ENCODE assay signal across 19 mouse cellular contexts in genomic region chr14:30874095-30874700, GRCm38 (mm10). TPM values are rescaled to one million over a fixed set of nuclear protein-coding genes. Genes with fewer than 3 reads are reported as not detected.
A peak's percentile ranks its signal among the peaks of the same experiment; 100 is the strongest.
DNase-seq lines count a peak whose midpoint lies in the region; ATAC-seq and TF ChIP-seq lines count a peak whose summit lies in the region.
"Had no signal": no experiment of that assay in that cellular context is flagged by ENCODE, and none has a peak within 500 bp of the region (broad histone marks: within the 10 kb centered on the region; RNA-seq: fewer than 3 reads in every experiment).

No protein-coding gene starts in this region.

- no peak for TF ChIP-seq POLR2A in kidney, adult 2 months (IDR thresholded peaks at IDR 0.05; ENCODE audit: low read depth, low read length)

- no peak for TF ChIP-seq CTCF in kidney, adult 2 months (conservative IDR thresholded peaks at IDR 0.05; ENCODE audit: insufficient read depth, insufficient read length, low read depth, low read length)

- H3K27me3 ChIP-seq in kidney, adult 2 months (replicated peaks; ENCODE audit: control insufficient read depth, insufficient read depth, low read length), result no peaks in the 10 kb centered on the region
- no peaks in the 10 kb centered on the region for H3K27me3 ChIP-seq in lung, embryonic 15.5 days
- no peaks in the 10 kb centered on the region for H3K27me3 ChIP-seq in liver, embryonic 13.5 days
- H3K27me3 ChIP-seq: forebrain, embryonic 13.5 days; heart, embryonic 12.5 days had no signal

- peak; percentile 57 for ATAC-seq in lung, embryonic 15.5 days (ENCODE audit: borderline replicate concordance, extremely low read depth, low FRiP score, low TSS enrichment)
- no peak for ATAC-seq in liver, embryonic 13.5 days (ENCODE audit: low read depth)
- no peak for ATAC-seq in erythroblast, adult 5-6 weeks (replicated peaks; ENCODE audit: low FRiP score, poor library complexity, severe bottlenecking)
- ATAC-seq: forebrain, embryonic 13.5 days; inflammation-experienced regulatory T-cells, adult 6 months had no signal

- no peak overlapping the region for H3K4me3 ChIP-seq in kidney, adult 2 months (ENCODE audit: insufficient read depth, low read depth, low read length)
- no peak overlapping the region for H3K4me3 ChIP-seq in lung, embryonic 15.5 days
- no peak overlapping the region for H3K4me3 ChIP-seq in liver, embryonic 13.5 days (replicated peaks)
- H3K4me3 ChIP-seq: forebrain, embryonic 13.5 days; heart, embryonic 12.5 days; hindbrain, embryonic 10.5 days had no signal

- H3K27ac ChIP-seq in kidney, adult 2 months (ENCODE audit: insufficient read depth, low read depth, low read length), result no peak overlapping the region
- H3K27ac ChIP-seq in lung, embryonic 15.5 days, result peak overlapping the region; percentile 48
- peak overlapping the region; percentile 69 for H3K27ac ChIP-seq in liver, embryonic 13.5 days
- H3K27ac ChIP-seq: forebrain, embryonic 13.5 days; hindbrain, embryonic 10.5 days had no signal

- H3K9me3 ChIP-seq in lung, embryonic 15.5 days, result no peaks in the 10 kb centered on the region
- no peaks in the 10 kb centered on the region for H3K9me3 ChIP-seq in liver, embryonic 13.5 days (replicated peaks)
- H3K9me3 ChIP-seq: forebrain, embryonic 13.5 days; heart, embryonic 12.5 days; hindbrain, embryonic 10.5 days had no signal

- H3K36me3 ChIP-seq in kidney, adult 2 months (ENCODE audit: control insufficient read depth, insufficient read depth, low read length), result no peaks in the 10 kb centered on the region
- peaks cover 8% of the 10 kb centered on the region; the same call in 1 of the 2 replicates for H3K36me3 ChIP-seq in lung, embryonic 15.5 days
- peaks cover 24% of the 10 kb centered on the region for H3K36me3 ChIP-seq in liver, embryonic 13.5 days

- 76% methylated on average over 18 of the region's 18 CpGs for WGBS in kidney, adult 2 months
- 42% methylated on average over 17 of the region's 18 CpGs for WGBS in lung, embryonic 15.5 days
- 68% methylated on average over 18 of the region's 18 CpGs for WGBS in liver, embryonic 13.5 days (ENCODE audit: insufficient replicate concordance)

- H3K9ac ChIP-seq in lung, embryonic 15.5 days, result no peak overlapping the region
- H3K9ac ChIP-seq in liver, embryonic 13.5 days, result 0 out of 2 replicates have a peak overlapping the region, but pooled peaks have one; percentile 3
- H3K9ac ChIP-seq: forebrain, embryonic 13.5 days; heart, embryonic 12.5 days had no signal

- 0 out of 2 replicates have a peak, but pooled peaks cover 8% of the 10 kb centered on the region for H3K4me1 ChIP-seq in kidney, adult 2 months (ENCODE audit: control insufficient read depth, insufficient read depth, low read length)
- H3K4me1 ChIP-seq in lung, embryonic 15.5 days, result peaks cover 45% of the 10 kb centered on the region
- H3K4me1 ChIP-seq in liver, embryonic 13.5 days (replicated peaks), result peaks cover 43% of the 10 kb centered on the region

- H3K4me2 ChIP-seq in lung, embryonic 15.5 days, result no peak overlapping the region
- no peak overlapping the region for H3K4me2 ChIP-seq in liver, embryonic 13.5 days
- H3K4me2 ChIP-seq: forebrain, embryonic 13.5 days; heart, embryonic 12.5 days had no signal

- peak; percentile 28 for DNase-seq in kidney, adult 2 months
- DNase-seq in kidney, postnatal 25 days, result no peak
- DNase-seq in lung, adult 18-20 months, result no peak
- DNase-seq in liver, embryonic 13.5 days, result no peak
- DNase-seq in lung, postnatal 36 days, result peak; percentile 38
- DNase-seq in spleen, adult 12 weeks (ENCODE audit: low spot score), result no peak
- DNase-seq: adrenal gland, adult 2 months; cerebellum, adult 8-10 months; layer of hippocampus, adult 9-11 months; retina, postnatal 1 day; spleen, adult 18-20 months; thymus, postnatal 4 days had no signal

RNA-seq across cellular contexts. Expression of gene Mustn1, which starts 4.8 kb away (rescaled TPM):
- polyA plus RNA-seq in kidney, adult 2 months (2012; rRNA removed), result 8.2 and 9.2 TPM in 2 replicates
- 8.0 and 9.3 TPM in 2 replicates for polyA plus RNA-seq in lung, embryonic 15.5 days (2015; fragmentation: Nextera tagmentation; extraction: Ambion mirVana)
- polyA plus RNA-seq in liver, embryonic 13.5 days (2015; fragmentation: Nextera tagmentation; extraction: Ambion mirVana), result 0.56 and 0.60 TPM in 2 replicates
- 1.3 TPM in 1 of 2 replicates, not detected in the other for total RNA-seq in erythroblast, adult 5-6 weeks (2015; ENCODE audit: low replicate concordance)
- total RNA-seq in erythroblast, adult 5-6 weeks (2017; ENCODE audit: low replicate concordance), result not detected in 2 replicates

RNA-seq across cellular contexts. Expression of gene Itih4, which starts 12.1 kb away (rescaled TPM):
- polyA plus RNA-seq in kidney, adult 2 months (2012; rRNA removed), result 0.38 and 0.62 TPM in 2 replicates
- polyA plus RNA-seq in lung, embryonic 15.5 days (2015; fragmentation: Nextera tagmentation; extraction: Ambion mirVana), result 0.16 and 0.70 TPM in 2 replicates
- 25.3 and 27.0 TPM in 2 replicates for polyA plus RNA-seq in liver, embryonic 13.5 days (2015; fragmentation: Nextera tagmentation; extraction: Ambion mirVana)
- total RNA-seq in erythroblast, adult 5-6 weeks (2015; ENCODE audit: low replicate concordance), result not detected in 2 replicates
- not detected in 2 replicates for total RNA-seq in erythroblast, adult 5-6 weeks (2017; ENCODE audit: low replicate concordance)
- total RNA-seq: MEL had no signal
- polyA plus RNA-seq: forebrain, embryonic 13.5 days; hindbrain, embryonic 10.5 days; inflammation-experienced regulatory T-cells, adult 6 months had no signal

RNA-seq across cellular contexts. Expression of gene Tmem110, which starts 48.8 kb away (rescaled TPM):
- polyA plus RNA-seq in kidney, adult 2 months (2012; rRNA removed), result 14.1 and 15.1 TPM in 2 replicates
- 29.9 and 30.0 TPM in 2 replicates for polyA plus RNA-seq in lung, embryonic 15.5 days (2015; fragmentation: Nextera tagmentation; extraction: Ambion mirVana)
- 11.6 and 11.8 TPM in 2 replicates for polyA plus RNA-seq in liver, embryonic 13.5 days (2015; fragmentation: Nextera tagmentation; extraction: Ambion mirVana)
- 2.1 and 11.3 TPM in 2 replicates for total RNA-seq in erythroblast, adult 5-6 weeks (2015; ENCODE audit: low replicate concordance)
- total RNA-seq in erythroblast, adult 5-6 weeks (2017; ENCODE audit: low replicate concordance), result 0.98 and 2.2 TPM in 2 replicates

RNA-seq across cellular contexts. Expression of gene Itih3, which starts 49.4 kb away (rescaled TPM):
- polyA plus RNA-seq in kidney, adult 2 months (2012; rRNA removed), result 0.43 and 0.56 TPM in 2 replicates
- polyA plus RNA-seq in lung, embryonic 15.5 days (2015; fragmentation: Nextera tagmentation; extraction: Ambion mirVana), result 0.50 and 2.4 TPM in 2 replicates
- polyA plus RNA-seq in liver, embryonic 13.5 days (2015; fragmentation: Nextera tagmentation; extraction: Ambion mirVana), result 114 and 122 TPM in 2 replicates
- total RNA-seq in erythroblast, adult 5-6 weeks (2015; ENCODE audit: low replicate concordance), result not detected in 2 replicates
- not detected in 2 replicates for total RNA-seq in erythroblast, adult 5-6 weeks (2017; ENCODE audit: low replicate concordance)
- total RNA-seq: MEL had no signal
- polyA plus RNA-seq: inflammation-experienced regulatory T-cells, adult 6 months had no signal

Comparison
In these comparisons a context has a peak if more than half of its experiments do, and no peak if none do; other contexts are left out.
1. DNase-seq: peak in kidney, adult 2 months (single experiment) and lung, postnatal 36 days (single experiment); none in kidney, postnatal 25 days (0 of 2), lung, adult 18-20 months (0 of 2), liver, embryonic 13.5 days (single experiment) and spleen, adult 12 weeks (single experiment).
2. RNA of gene Itih4, which starts 12.1 kb away (polyA plus RNA-seq): 25.3 to 27.0 TPM in liver, embryonic 13.5 days; 0.38 to 0.62 TPM in kidney, adult 2 months and 0.16 to 0.70 TPM in lung, embryonic 15.5 days; every median in the first group is over 10 times any median in the second.